Mouse (Mus musculus) ES-CJ7 (cell line): Measurements from ENCODE around the gene Tmem51.

Experiments used
- DNase-seq: peaks from one replicate; pipeline ENCODE4 v3.0.0; 2011; ENCODE audit warnings: low read depth, low spot score

Gene Tmem51

GRCm38 (mm10) chr4:142024536-142024935 lies 59.6 kb downstream of the Tmem51 start:
- DNase-seq = no peak

- peak; percentile 52 for DNase-seq
Measured at GRCm38 (mm10) chr4:142023166-142023565, 60.9 kb downstream of the Tmem51 start.

- DNase-seq = peak; percentile 71
Measured at GRCm38 (mm10) chr4:142017686-142018085, 66.4 kb downstream of the Tmem51 start.

GRCm38 (mm10) chr4:142014659-142015608 lies 69.2 kb downstream of the Tmem51 start, which contains the start of gene Fhad1:
Gene Fhad1, minus strand, starts transcription at chr4:142015082.
- DNase-seq = peak; percentile 87

GRCm38 (mm10) chr4:142011236-142011635 lies 72.9 kb downstream of the Tmem51 start:
- no peak for DNase-seq

GRCm38 (mm10) chr4:142010441-142010840 lies 73.7 kb downstream of the Tmem51 start:
- no peak for DNase-seq

- no peak for DNase-seq
Measured at GRCm38 (mm10) chr4:142008206-142008605, 75.9 kb downstream of the Tmem51 start.

GRCm38 (mm10) chr4:142000581-142000980 lies 83.5 kb downstream of the Tmem51 start:
- DNase-seq = no peak

- DNase-seq = no peak
Measured at GRCm38 (mm10) chr4:141999494-142000074, 84.5 kb downstream of the Tmem51 start.

- DNase-seq = peak; percentile 86
Measured at GRCm38 (mm10) chr4:141998282-141998821, 85.8 kb downstream of the Tmem51 start.

GRCm38 (mm10) chr4:141996880-141997279 lies 87.2 kb downstream of the Tmem51 start:
- no peak for DNase-seq

GRCm38 (mm10) chr4:141996086-141996485 lies 88.0 kb downstream of the Tmem51 start:
- DNase-seq = no peak

GRCm38 (mm10) chr4:141994062-141994471 lies 90.0 kb downstream of the Tmem51 start:
- DNase-seq = peak; percentile 84

GRCm38 (mm10) chr4:141993347-141994061 lies 90.6 kb downstream of the Tmem51 start:
- peak; percentile 74 for DNase-seq

GRCm38 (mm10) chr4:141992530-141993204 lies 91.4 kb downstream of the Tmem51 start:
- DNase-seq = no peak

- DNase-seq = no peak
Measured at GRCm38 (mm10) chr4:141988178-141988577, 95.9 kb downstream of the Tmem51 start.

- DNase-seq = no peak
Measured at GRCm38 (mm10) chr4:141983689-141984088, 100.4 kb downstream of the Tmem51 start.

GRCm38 (mm10) chr4:141981475-141981874 lies 102.6 kb downstream of the Tmem51 start:
- DNase-seq = peak; percentile 50
